Mouse (Mus musculus): ENCODE measurements at regions not wholly inside any gene's neighbourhood (a gene's known extent, or its start where the extent isn't known, plus 50 kb on each side); places are given as distances from the start of the nearest gene placed in this dataset.

DNA sequence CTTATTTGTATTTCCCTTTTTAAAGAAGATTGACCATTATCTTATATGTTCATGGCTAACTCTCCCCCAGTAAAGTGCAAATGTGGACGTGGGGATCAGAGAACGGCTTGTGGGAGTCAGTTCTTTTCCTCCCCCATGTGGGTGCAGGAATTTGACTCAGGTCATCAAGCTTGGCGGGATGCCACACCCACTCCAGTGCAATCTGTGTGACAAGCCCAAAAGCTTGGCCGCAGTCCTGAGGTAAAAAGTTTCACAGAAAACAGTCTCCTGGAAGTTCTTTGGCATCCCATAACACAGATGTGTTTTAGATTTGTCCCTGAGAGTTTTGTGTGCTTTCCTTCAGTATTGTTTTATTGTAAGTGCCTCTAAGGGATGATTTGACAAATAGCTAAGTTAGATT, 144.6 kb upstream of the Fbxl17 start:
- H3K36me3 ChIP-seq (replicated peaks; ENCODE audit: control insufficient read depth, insufficient read depth, low read depth), result no peaks in the 10 kb centered on the region
- TF ChIP-seq CTCF (IDR thresholded peaks at IDR 0.05; ENCODE audit: low read depth) (no peak), EP300 (IDR thresholded peaks at IDR 0.05; ENCODE audit: low read depth) (no peak)
- no peak overlapping the region for H3K9ac ChIP-seq (replicated peaks)
- H3K27me3 ChIP-seq (ENCODE audit: control insufficient read depth, insufficient read depth, low read length), result no peaks in the 10 kb centered on the region
- no peaks in the 10 kb centered on the region for H3K4me1 ChIP-seq (replicated peaks; ENCODE audit: control insufficient read depth in 2 of 2, insufficient read depth in 2 of 2, low read length in 1 of 2)
- WGBS (ENCODE audit: insufficient replicate concordance), result 55% methylated on average over 4 of the region's 4 CpGs
- no peak overlapping the region for H3K4me2 ChIP-seq (ENCODE audit: low read depth)
- no peak for ATAC-seq (ENCODE audit: insufficient read depth)
- H3K4me3 ChIP-seq (ENCODE audit: insufficient read depth in 1 of 2, low read depth in 2 of 2, low read length in 2 of 2), result no peak overlapping the region
- no peaks in the 10 kb centered on the region for H3K9me3 ChIP-seq (ENCODE audit: control insufficient read depth, low read length)
- no peak for DNase-seq (ENCODE audit: low read depth in 3 of 3, low spot score in 3 of 3)
- no peak overlapping the region for H3K27ac ChIP-seq

GRCm38 (mm10) chr17:63657687-63658086, 157.9 kb upstream of the Fbxl17 start:
- H3K9ac ChIP-seq (replicated peaks), result no peak overlapping the region
- H3K27me3 ChIP-seq (ENCODE audit: control insufficient read depth, insufficient read depth, low read length), result no peaks in the 10 kb centered on the region
- no peak overlapping the region for H3K27ac ChIP-seq
- TF ChIP-seq CTCF (IDR thresholded peaks at IDR 0.05; ENCODE audit: low read depth) (no peak), EP300 (IDR thresholded peaks at IDR 0.05; ENCODE audit: low read depth) (no peak)
- H3K4me3 ChIP-seq (ENCODE audit: insufficient read depth in 1 of 2, low read depth in 2 of 2, low read length in 2 of 2), result no peak overlapping the region
- H3K4me1 ChIP-seq (replicated peaks; ENCODE audit: control insufficient read depth in 2 of 2, insufficient read depth in 2 of 2, low read length in 1 of 2), result no peaks in the 10 kb centered on the region
- no peak overlapping the region for H3K4me2 ChIP-seq (ENCODE audit: low read depth)
- WGBS (ENCODE audit: insufficient replicate concordance), result 60% methylated on average over 6 of the region's 6 CpGs
- no peaks in the 10 kb centered on the region for H3K36me3 ChIP-seq (replicated peaks; ENCODE audit: control insufficient read depth, insufficient read depth, low read depth)
- no peaks in the 10 kb centered on the region for H3K9me3 ChIP-seq (ENCODE audit: control insufficient read depth, low read length)
- ATAC-seq (ENCODE audit: insufficient read depth) (no peak), DNase-seq (ENCODE audit: low read depth in 3 of 3, low spot score in 3 of 3) (no peak)

- Histone ChIP-seq H3K9ac (replicated peaks) (no peak overlapping the region), H3K27ac (no peak overlapping the region), H3K4me3 (ENCODE audit: insufficient read depth in 1 of 2, low read depth in 2 of 2, low read length in 2 of 2) (no peak overlapping the region), H3K4me1 (replicated peaks; ENCODE audit: control insufficient read depth in 2 of 2, insufficient read depth in 2 of 2, low read length in 1 of 2) (no peaks in the 10 kb centered on the region), H3K27me3 (ENCODE audit: control insufficient read depth, insufficient read depth, low read length) (no peaks in the 10 kb centered on the region), H3K4me2 (ENCODE audit: low read depth) (no peak overlapping the region), H3K9me3 (ENCODE audit: control insufficient read depth, low read length) (no peaks in the 10 kb centered on the region), H3K36me3 (replicated peaks; ENCODE audit: control insufficient read depth, insufficient read depth, low read depth) (no peaks in the 10 kb centered on the region)
- 66% methylated on average over 13 of the region's 13 CpGs for WGBS (ENCODE audit: insufficient replicate concordance)
- no peak for DNase-seq (ENCODE audit: low read depth in 3 of 3, low spot score in 3 of 3)
- ATAC-seq (ENCODE audit: insufficient read depth), result no peak
- TF ChIP-seq CTCF (IDR thresholded peaks at IDR 0.05; ENCODE audit: low read depth) (0 out of 2 replicates have a peak, but pooled peaks have one; percentile 3), EP300 (IDR thresholded peaks at IDR 0.05; ENCODE audit: low read depth) (no peak)
Observed at GRCm38 (mm10) chr17:63660841-63661481, 161.1 kb upstream of the Fbxl17 start.

- Histone ChIP-seq H3K27ac (no peak overlapping the region), H3K27me3 (ENCODE audit: control insufficient read depth, insufficient read depth, low read length) (no peaks in the 10 kb centered on the region), H3K4me2 (ENCODE audit: low read depth) (no peak overlapping the region), H3K4me3 (ENCODE audit: insufficient read depth in 1 of 2, low read depth in 2 of 2, low read length in 2 of 2) (no peak overlapping the region), H3K9me3 (ENCODE audit: control insufficient read depth, low read length) (no peaks in the 10 kb centered on the region), H3K36me3 (replicated peaks; ENCODE audit: control insufficient read depth, insufficient read depth, low read depth) (no peaks in the 10 kb centered on the region), H3K9ac (replicated peaks) (no peak overlapping the region), H3K4me1 (replicated peaks; ENCODE audit: control insufficient read depth in 2 of 2, insufficient read depth in 2 of 2, low read length in 1 of 2) (no peaks in the 10 kb centered on the region)
- no peak for TF ChIP-seq CTCF (IDR thresholded peaks at IDR 0.05; ENCODE audit: low read depth)
- TF ChIP-seq EP300 (IDR thresholded peaks at IDR 0.05; ENCODE audit: low read depth), result no peak
- 70% methylated on average over 4 of the region's 4 CpGs for WGBS (ENCODE audit: insufficient replicate concordance)
- ATAC-seq (ENCODE audit: insufficient read depth) (no peak), DNase-seq (ENCODE audit: low read depth in 3 of 3, low spot score in 3 of 3) (no peak)
Observed at GRCm38 (mm10) chr17:63661584-63661983, 161.8 kb upstream of the Fbxl17 start.

- DNase-seq (ENCODE audit: low read depth in 3 of 3, low spot score in 3 of 3) (no peak), ATAC-seq (ENCODE audit: insufficient read depth) (no peak)
- H3K4me3 ChIP-seq (ENCODE audit: insufficient read depth in 1 of 2, low read depth in 2 of 2, low read length in 2 of 2), result no peak overlapping the region
- no peaks in the 10 kb centered on the region for H3K9me3 ChIP-seq (ENCODE audit: control insufficient read depth, low read length)
- no peak overlapping the region for H3K9ac ChIP-seq (replicated peaks)
- 62% methylated on average over 12 of the region's 12 CpGs for WGBS (ENCODE audit: insufficient replicate concordance)
- no peak overlapping the region for H3K4me2 ChIP-seq (ENCODE audit: low read depth)
- no peak for TF ChIP-seq CTCF (IDR thresholded peaks at IDR 0.05; ENCODE audit: low read depth)
- no peak for TF ChIP-seq EP300 (IDR thresholded peaks at IDR 0.05; ENCODE audit: low read depth)
- H3K27me3 ChIP-seq (ENCODE audit: control insufficient read depth, insufficient read depth, low read length), result no peaks in the 10 kb centered on the region
- no peaks in the 10 kb centered on the region for H3K36me3 ChIP-seq (replicated peaks; ENCODE audit: control insufficient read depth, insufficient read depth, low read depth)
- no peaks in the 10 kb centered on the region for H3K4me1 ChIP-seq (replicated peaks; ENCODE audit: control insufficient read depth in 2 of 2, insufficient read depth in 2 of 2, low read length in 1 of 2)
- no peak overlapping the region for H3K27ac ChIP-seq
Observed at GRCm38 (mm10) chr17:63662251-63662650, 162.4 kb upstream of the Fbxl17 start.
